Comparison of ENCODE assay signal across 8 mouse cellular contexts in the genomic region with DNA sequence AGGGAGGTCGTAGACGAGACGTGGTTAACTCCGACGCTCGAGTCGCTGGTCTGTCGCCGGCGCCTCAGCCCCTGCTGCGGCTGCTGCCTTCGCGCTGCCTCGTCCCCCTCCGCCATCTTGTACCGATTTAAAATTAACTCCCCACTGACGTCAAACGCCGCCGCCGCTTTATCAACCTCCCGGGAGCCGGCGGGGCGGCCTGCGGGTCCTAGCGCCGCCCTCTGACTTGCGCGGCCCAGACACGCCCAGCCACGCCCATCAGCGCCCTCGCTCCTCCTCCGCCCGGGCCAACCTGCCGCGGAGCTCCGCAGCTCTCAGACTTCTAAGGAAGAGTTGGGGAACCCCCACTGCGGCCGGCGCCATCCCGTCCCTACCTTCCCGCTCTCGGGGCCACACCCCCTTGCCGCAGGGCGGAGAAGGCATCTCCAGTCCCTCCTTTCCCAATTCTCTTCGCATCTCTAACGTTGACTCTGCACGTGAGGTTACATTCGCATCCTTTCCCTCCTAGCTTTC. TPM values are rescaled to one million over a fixed set of nuclear protein-coding genes. Genes with fewer than 3 reads are reported as not detected.
DNase-seq lines count a peak whose midpoint lies in the region; ATAC-seq lines count a peak whose summit lies in the region.

Atl2 (minus strand) TSS at position 213 of the 513 bp plus-strand sequence.

- 0% methylated on average over 51 of the region's 51 CpGs for WGBS in hindbrain, embryonic 11.5 days

- H3K4me3 ChIP-seq in hindbrain, embryonic 11.5 days (ENCODE audit: low read depth, low read length): peak within 1 kb of the TSS; percentile 81

- DNase-seq in MN1 (ENCODE audit: low spot score): peak; percentile 97
- DNase-seq in cerebellum, adult 9-10 months: peak; percentile 92
- DNase-seq in frontal cortex, adult 2 months (ENCODE audit: extremely low spot score in 1 of 2, low spot score in 1 of 2): peak; percentile 87 to 95
- DNase-seq in hindbrain, embryonic 11.5 days (ENCODE audit: low spot score): peak; percentile 98
- peak; percentile 92 to 94 for DNase-seq in layer of hippocampus, postnatal 10 days (ENCODE audit: low spot score in 2 of 2)
- DNase-seq in lung, postnatal 10 days: peak; percentile 96
- DNase-seq in ovary, postnatal 36 days (ENCODE audit: low spot score): peak; percentile 96
- DNase-seq in thymus, postnatal 25 days: peak; percentile 99

- H3K27me3 ChIP-seq in hindbrain, embryonic 11.5 days (ENCODE audit: control insufficient read depth, insufficient read depth, low read length): no peaks in the 10 kb centered on the region; the same call in 1 of the 2 replicates

- no peaks in the 10 kb centered on the region for H3K36me3 ChIP-seq in hindbrain, embryonic 11.5 days (ENCODE audit: control insufficient read depth, insufficient read depth, low read length)

- H3K4me1 ChIP-seq in hindbrain, embryonic 11.5 days (replicated peaks; ENCODE audit: control insufficient read depth, insufficient read depth, low read length): peaks cover 2% of the 10 kb centered on the region; the same call in 1 of the 2 replicates

- H3K27ac ChIP-seq in hindbrain, embryonic 11.5 days (ENCODE audit: low read depth, low read length): peak within 1 kb of the TSS; percentile 91

- H3K9me3 ChIP-seq in hindbrain, embryonic 11.5 days (ENCODE audit: control insufficient read depth, low read length): no peaks in the 10 kb centered on the region

- H3K9ac ChIP-seq in hindbrain, embryonic 11.5 days (ENCODE audit: low read depth, low read length): peak within 1 kb of the TSS; percentile 92

- peak within 1 kb of the TSS; percentile 82 for H3K4me2 ChIP-seq in hindbrain, embryonic 11.5 days (replicated peaks; ENCODE audit: low read depth, low read length)

- ATAC-seq in hindbrain, embryonic 11.5 days (ENCODE audit: low FRiP score): peak; percentile 93

RNA-seq across cellular contexts. Expression of gene Atl2, which starts in this region (rescaled TPM):
- polyA plus RNA-seq in frontal cortex, adult 2 months (2012; rRNA removed): 42.5 and 45.1 TPM in 2 replicates
- 41.3 and 43.6 TPM in 2 replicates for polyA plus RNA-seq in hindbrain, embryonic 11.5 days (2014; fragmentation: Nextera tagmentation; extraction: Ambion mirVana)
- total RNA-seq in layer of hippocampus, postnatal 10 days (2021): 10 to 100 TPM; 60.0 to 60.2 TPM

Comparison
In these comparisons a context has a peak if more than half of its experiments do, and no peak if none do; other contexts are left out.
1. Peak in every context shown above with its lines: DNase-seq, ATAC-seq, H3K4me3 ChIP-seq and H3K27ac ChIP-seq.